Mouse (Mus musculus): Measurements from ENCODE around the gene Tspan13.

DNA sequence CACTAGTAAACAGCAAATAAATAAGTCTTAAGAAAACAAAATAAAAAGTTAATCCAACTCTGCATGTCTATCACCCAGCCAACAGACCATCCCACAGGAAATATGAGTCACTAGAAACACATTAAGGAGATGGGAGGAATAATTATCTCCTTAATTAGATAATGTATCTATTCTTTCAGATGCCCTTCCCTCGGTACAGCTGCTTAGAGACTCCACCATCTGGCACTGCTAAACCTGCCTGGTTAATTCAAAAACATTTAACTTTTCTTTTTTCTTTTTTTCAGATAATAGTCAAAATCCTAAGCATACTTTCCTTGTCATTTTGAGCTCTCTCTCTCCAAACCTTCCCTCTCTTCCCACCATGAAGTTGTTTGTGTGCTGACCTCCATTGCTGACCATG, 23.6 kb upstream of the Tspan13 start:
- TF ChIP-seq CTCF (IDR thresholded peaks at IDR 0.05; ENCODE audit: low read depth, low read length) (no peak), POLR2A (IDR thresholded peaks at IDR 0.05; ENCODE audit: extremely low read depth, insufficient read depth, low read length) (no peak)

Measured in liver, adult 2 months (tissue).